Mouse (Mus musculus) T-helper 17 cell (primary cell): Measurements from ENCODE around the gene Olfr120.
"Not testable (repeated sequence)": the region's sequence is repeated elsewhere in the genome, so short reads cannot be mapped to it uniquely, and the experiment has no call there.

Source experiments
- in situ Hi-C, 2 experiments: fragments of 300-600 bp; cut with MboI, MseI; formaldehyde crosslinking; loops; 1 replicate in 1 of 2; 2 replicates in 1 of 2; pipeline ENCODE4 v1.15.1; 2025; ENCODE audit warnings: high pct_unique_total_duplicates in 2 of 2

The Olfr120 gene

GRCm38 (mm10) chr17:37721508-37721907 is at the start of gene Olfr120:
Olfr120 (plus strand) TSS chr17:37721808.
- in situ Hi-C loops, result no loop called here

DNA sequence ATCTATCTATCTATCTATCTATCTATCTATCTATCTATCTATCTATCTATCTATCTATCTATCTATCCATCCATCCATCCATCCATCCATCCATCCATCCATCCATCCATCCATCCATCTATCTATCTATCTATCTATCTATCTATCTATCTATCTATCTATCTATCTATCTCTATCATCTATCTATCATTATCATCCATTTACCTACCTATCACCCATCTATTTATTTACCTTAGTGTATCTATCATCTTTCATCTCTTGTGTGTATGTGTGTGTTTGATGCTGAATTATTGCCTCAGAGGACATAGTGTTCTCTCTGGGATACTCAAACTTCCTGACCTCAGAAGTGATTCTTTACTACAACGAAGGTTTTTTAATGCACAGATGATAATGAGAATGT is 25.3 kb upstream of the Olfr120 start, which contains the start of gene Olfr119:
Olfr119 (plus strand) TSS at position 301 of the 400 bp plus-strand sequence.
- in situ Hi-C loops, result not testable (repeated sequence)

- in situ Hi-C loops, result no loop called here
Observed at GRCm38 (mm10) chr17:37738070-37738469, 16.5 kb downstream of the Olfr120 start.

DNA sequence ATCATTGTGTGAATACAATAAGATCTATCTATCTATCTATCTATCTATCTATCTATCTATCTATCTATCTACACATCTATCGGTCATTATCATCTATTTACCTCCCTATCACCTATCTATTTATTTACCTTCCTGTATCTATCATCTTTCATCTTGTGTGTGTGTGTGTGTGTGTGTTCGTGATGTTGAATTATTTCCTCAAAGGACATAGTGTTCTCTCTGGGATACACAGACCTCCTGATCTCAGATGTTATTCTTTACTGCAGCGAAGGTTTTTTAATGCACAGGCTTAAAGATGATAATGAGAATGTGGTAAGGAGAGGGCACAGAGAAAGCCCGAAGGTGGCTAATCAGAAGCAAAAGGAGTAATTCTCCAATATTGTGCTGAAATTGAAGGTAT is 46.7 kb downstream of the Olfr120 start, which contains the start of gene Olfr122:
Olfr122 (plus strand) TSS at position 301 of the 400 bp plus-strand sequence.
- in situ Hi-C loops, result no loop called here
